Mouse (Mus musculus): ENCODE data around the gene Dcaf7.

DNA sequence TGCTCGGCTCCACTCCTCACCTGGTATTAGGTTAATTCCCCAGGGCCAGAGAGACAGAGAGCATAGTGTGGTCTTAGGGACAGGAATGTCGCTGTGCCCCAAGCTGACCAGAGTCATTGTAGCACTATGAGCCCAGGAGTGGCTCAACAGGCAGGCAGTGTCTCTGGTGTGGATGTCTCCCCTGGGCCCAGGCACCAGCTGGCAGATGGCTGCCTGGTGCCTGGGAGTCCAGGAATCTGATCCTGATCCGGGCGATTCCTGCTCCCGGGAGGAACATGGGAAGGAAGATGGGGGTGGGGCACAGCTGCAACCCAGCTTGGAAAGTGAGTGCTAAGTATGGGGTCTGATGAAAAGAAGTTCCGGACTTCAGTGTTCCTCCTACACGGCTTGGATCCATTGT, 24.0 kb upstream of the Dcaf7 start:
- TF ChIP-seq ZNF384 (IDR thresholded peaks at IDR 0.05; ENCODE audit: low read depth, low read length) = no peak
- no peak for TF ChIP-seq HCFC1 (IDR thresholded peaks at IDR 0.05; ENCODE audit: borderline replicate concordance, insufficient read depth, low read length)
- no peak for TF ChIP-seq CHD2 (IDR thresholded peaks at IDR 0.05; ENCODE audit: low read depth, low read length)
- no peak for TF ChIP-seq MAFK (IDR thresholded peaks at IDR 0.05; ENCODE audit: insufficient read depth, low read depth, low read length)
- TF ChIP-seq ZC3H11A (IDR thresholded peaks at IDR 0.05; ENCODE audit: borderline replicate concordance, low read depth, low read length) = no peak
